Mouse (Mus musculus) right cerebral cortex, adult 18-20 months (tissue): ENCODE results near the gene 4833439L19Rik.
A peak's percentile ranks its signal among the peaks of the same experiment; 100 is the strongest.

Source experiments
- DNase-seq: peaks from one replicate; pipeline ENCODE4 v3.0.0; 2022; ENCODE audit warnings: mixed read lengths

4833439L19Rik gene

DNA sequence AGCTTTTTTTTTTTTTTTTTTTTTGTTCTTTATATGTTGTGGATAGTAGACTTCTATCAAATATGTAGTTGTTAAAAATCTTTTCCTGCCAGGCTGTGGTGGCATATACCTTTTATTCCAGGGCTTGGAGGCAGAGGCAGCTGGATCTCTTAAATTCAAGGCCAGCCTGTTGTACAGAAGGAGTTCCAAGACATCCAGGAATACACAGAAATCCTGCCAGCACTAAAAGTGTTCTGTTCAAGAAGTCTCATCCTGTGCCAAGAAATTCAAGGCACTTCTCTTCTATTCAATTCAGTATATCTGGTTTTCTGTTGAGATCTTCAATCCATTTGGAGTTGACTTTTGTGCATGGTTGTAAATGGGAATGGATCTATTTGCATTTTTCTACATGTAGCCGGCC, 59.3 kb downstream of the 4833439L19Rik start:
- peak; percentile 10 for DNase-seq

DNA sequence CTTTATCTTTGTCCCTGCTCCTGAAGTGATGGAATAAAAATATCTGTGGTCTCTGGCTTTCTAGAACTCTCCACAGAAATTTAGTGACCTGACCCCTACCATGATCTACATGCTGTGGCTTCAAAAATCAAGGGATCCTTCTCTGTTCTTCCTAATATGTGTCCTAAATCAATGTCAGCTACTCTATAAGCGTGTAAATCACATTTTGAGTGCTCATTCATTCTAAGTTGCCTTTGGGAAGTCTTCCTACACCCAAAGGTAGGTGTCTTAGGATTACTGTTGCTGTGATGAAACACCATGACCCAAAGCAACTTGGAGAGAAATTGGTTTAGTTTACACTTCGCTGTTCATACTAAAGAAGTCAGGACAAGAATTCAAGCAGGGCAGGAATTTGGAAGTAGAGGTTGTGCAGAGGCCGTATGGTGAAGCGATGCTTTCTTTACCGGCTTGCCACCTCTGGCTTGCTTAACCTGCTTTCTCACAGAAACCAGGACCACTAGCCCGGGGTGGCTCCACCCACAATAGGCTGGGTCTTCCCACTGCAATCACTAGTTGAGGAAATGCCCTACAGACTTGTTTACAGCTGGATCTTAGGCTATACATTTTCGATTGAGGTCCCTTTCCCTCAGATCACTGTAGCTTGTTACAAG, 60.5 kb downstream of the 4833439L19Rik start:
- DNase-seq: no peak

GRCm38 (mm10) chr13:54503604-54504521, 61.4 kb downstream of the 4833439L19Rik start, which contains the start of gene Simc1:
Gene Simc1 (plus strand): TSS chr13:54503779.
- peak; percentile 61 for DNase-seq

DNA sequence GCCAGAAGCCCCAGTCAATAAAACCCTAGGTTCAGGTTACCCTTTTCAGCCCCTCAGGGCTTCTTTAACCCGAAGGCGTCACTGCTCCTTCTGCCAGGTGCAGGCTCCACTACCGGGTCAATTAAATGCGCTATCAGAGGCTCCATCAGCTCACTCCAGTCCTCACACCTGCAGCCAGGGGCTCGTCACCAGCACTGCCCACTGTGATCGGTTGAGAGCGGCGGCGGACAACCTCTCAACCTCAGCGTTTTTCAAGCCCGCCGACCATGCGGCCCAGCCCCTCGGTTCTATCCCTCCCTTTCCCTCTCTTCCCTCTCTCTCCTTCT, 62.0 kb downstream of the 4833439L19Rik start:
- DNase-seq: no peak

GRCm38 (mm10) chr13:54501957-54502690, 63.1 kb downstream of the 4833439L19Rik start:
- no peak for DNase-seq

GRCm38 (mm10) chr13:54501352-54501751, 63.9 kb downstream of the 4833439L19Rik start:
- no peak for DNase-seq
